In genomic region chr4:62697469-62697868, GRCm38 (mm10) we compare ENCODE assay signal across 9 mouse cellular contexts.
A peak's percentile ranks its signal among the peaks of the same experiment; 100 is the strongest.
DNase-seq lines count a peak whose midpoint lies in the region; ATAC-seq and TF ChIP-seq lines count a peak whose summit lies in the region.
"Had no signal": no experiment of that assay in that cellular context is flagged by ENCODE, and none has a peak within 500 bp of the region (broad histone marks: within the 10 kb centered on the region; RNA-seq: fewer than 3 reads in every experiment).

No protein-coding gene starts in this region.

- H3K27ac ChIP-seq in bone marrow macrophage, adult 2 months (ENCODE audit: insufficient read depth, low read depth, low read length): no peak overlapping the region
- no peak overlapping the region for H3K27ac ChIP-seq in embryonic fibroblast, embryonic 13.5 days (ENCODE audit: insufficient read depth, low read length)
- peak overlapping the region; percentile 61 for H3K27ac ChIP-seq in heart, embryonic 13.5 days (replicated peaks)
- H3K27ac ChIP-seq in kidney, postnatal 0 days: no peak overlapping the region
- H3K27ac ChIP-seq in liver, adult 2 months (replicated peaks; ENCODE audit: insufficient read depth, low read depth, low read length): peak overlapping the region; percentile 14; the same call in 1 of the 2 replicates
- peak overlapping the region; percentile 48; the same call in 1 of the 2 replicates for H3K27ac ChIP-seq in neural tube, embryonic 14.5 days (ENCODE audit: low read depth, low read length)
- H3K27ac ChIP-seq: embryonic facial prominence, embryonic 12.5 days had no signal

- no peak overlapping the region for H3K4me3 ChIP-seq in bone marrow macrophage, adult 2 months (ENCODE audit: insufficient read depth, low read length)
- H3K4me3 ChIP-seq in embryonic fibroblast, embryonic 13.5 days (ENCODE audit: insufficient read depth, low read length): no peak overlapping the region
- H3K4me3 ChIP-seq in heart, embryonic 13.5 days: no peak overlapping the region
- no peak overlapping the region for H3K4me3 ChIP-seq in kidney, postnatal 0 days (replicated peaks; ENCODE audit: low read depth, low read length)
- no peak overlapping the region for H3K4me3 ChIP-seq in liver, adult 2 months (ENCODE audit: insufficient read depth, low read depth, low read length)
- H3K4me3 ChIP-seq in neural tube, embryonic 14.5 days (ENCODE audit: low read depth, low read length): no peak overlapping the region
- H3K4me3 ChIP-seq: embryonic facial prominence, embryonic 12.5 days had no signal

- H3K9me3 ChIP-seq in heart, embryonic 13.5 days: no peaks in the 10 kb centered on the region
- H3K9me3 ChIP-seq in kidney, postnatal 0 days (replicated peaks; ENCODE audit: low read length): no peaks in the 10 kb centered on the region
- no peaks in the 10 kb centered on the region for H3K9me3 ChIP-seq in neural tube, embryonic 14.5 days (ENCODE audit: control insufficient read depth, low read length)
- H3K9me3 ChIP-seq: embryonic facial prominence, embryonic 12.5 days had no signal

- 0 out of 2 replicates have a peak overlapping the region, but pooled peaks have one; percentile 3 for H3K4me2 ChIP-seq in heart, embryonic 13.5 days
- no peak overlapping the region for H3K4me2 ChIP-seq in kidney, postnatal 0 days (ENCODE audit: low read length)
- no peak overlapping the region for H3K4me2 ChIP-seq in neural tube, embryonic 14.5 days (ENCODE audit: low read depth, low read length)
- H3K4me2 ChIP-seq: embryonic facial prominence, embryonic 12.5 days had no signal

- TF ChIP-seq CTCF in bone marrow macrophage, adult 2 months (IDR thresholded peaks at IDR 0.05; ENCODE audit: low read depth, low read length): peak; percentile 89
- peak; percentile 89 for TF ChIP-seq CTCF in embryonic fibroblast, embryonic 13.5 days (IDR thresholded peaks at IDR 0.05; ENCODE audit: borderline replicate concordance, insufficient read depth, low read length)
- peak; percentile 93 for TF ChIP-seq CTCF in kidney, postnatal 0 days (IDR thresholded peaks at IDR 0.05; ENCODE audit: low read depth)
- peak; percentile 92 for TF ChIP-seq CTCF in liver, adult 2 months (IDR thresholded peaks at IDR 0.05; ENCODE audit: low read depth, low read length)

- DNase-seq in CD4-positive helper T cell, adult 2 months (ENCODE audit: low read depth, low spot score): peak; percentile 69
- DNase-seq in kidney, postnatal 0 days (ENCODE audit: low spot score): peak; percentile 93
- DNase-seq in liver, adult 2 months (ENCODE audit: extremely low read depth, low read depth, low spot score): peak; percentile 74
- DNase-seq in testis, postnatal 10 days (ENCODE audit: low spot score): peak; percentile 92

- peak overlapping the region; percentile 65 for H3K9ac ChIP-seq in heart, embryonic 13.5 days
- no peak overlapping the region for H3K9ac ChIP-seq in kidney, postnatal 0 days (ENCODE audit: low read depth, low read length)
- H3K9ac ChIP-seq in liver, adult 2 months (ENCODE audit: low read depth, low read length): no peak overlapping the region
- H3K9ac ChIP-seq in neural tube, embryonic 14.5 days (replicated peaks; ENCODE audit: low read depth, low read length): no peak overlapping the region
- H3K9ac ChIP-seq: embryonic facial prominence, embryonic 12.5 days had no signal

- ATAC-seq in heart, embryonic 13.5 days (ENCODE audit: extremely low read depth, insufficient number of reproducible peaks, low FRiP score, low TSS enrichment): no peak
- peak; percentile 46; the same call in 1 of the 2 replicates for ATAC-seq in kidney, postnatal 0 days (replicated peaks; ENCODE audit: low FRiP score, low read depth)
- ATAC-seq in neural tube, embryonic 14.5 days (ENCODE audit: low read depth): peak; percentile 64; the same call in 1 of the 2 replicates

- H3K4me1 ChIP-seq in bone marrow macrophage, adult 2 months (ENCODE audit: control insufficient read depth, insufficient read depth, low read length): peaks cover 27% of the 10 kb centered on the region
- H3K4me1 ChIP-seq in embryonic fibroblast, embryonic 13.5 days (ENCODE audit: control insufficient read depth, insufficient read depth, low read length): no peaks in the 10 kb centered on the region
- peaks cover 85% of the 10 kb centered on the region for H3K4me1 ChIP-seq in heart, embryonic 13.5 days
- peaks cover 16% of the 10 kb centered on the region for H3K4me1 ChIP-seq in kidney, postnatal 0 days (replicated peaks; ENCODE audit: insufficient read depth, low read length)
- peaks cover 8% of the 10 kb centered on the region; the same call in 1 of the 2 replicates for H3K4me1 ChIP-seq in liver, adult 2 months (ENCODE audit: control insufficient read depth, insufficient read depth, low read length)
- peaks cover 27% of the 10 kb centered on the region; the same call in 1 of the 2 replicates for H3K4me1 ChIP-seq in neural tube, embryonic 14.5 days (ENCODE audit: control insufficient read depth, insufficient read depth, low read length)

- H3K79me2 ChIP-seq in liver, adult 2 months (ENCODE audit: control insufficient read depth, insufficient read depth, low read length): peaks cover 3% of the 10 kb centered on the region; the same call in 1 of the 2 replicates

- TF ChIP-seq POLR2A in bone marrow macrophage, adult 2 months (IDR thresholded peaks at IDR 0.05; ENCODE audit: borderline replicate concordance, low read depth, low read length): no peak
- no peak for TF ChIP-seq POLR2A in embryonic fibroblast, embryonic 13.5 days (IDR thresholded peaks at IDR 0.05; ENCODE audit: low read depth, low read length)
- no peak for TF ChIP-seq POLR2A in liver, adult 2 months (IDR thresholded peaks at IDR 0.05; ENCODE audit: extremely low read depth, insufficient read depth, low read length)

- peaks cover 42% of the 10 kb centered on the region for H3K27me3 ChIP-seq in heart, embryonic 13.5 days (replicated peaks)
- no peaks in the 10 kb centered on the region for H3K27me3 ChIP-seq in kidney, postnatal 0 days (ENCODE audit: insufficient read depth, low read length)
- no peaks in the 10 kb centered on the region for H3K27me3 ChIP-seq in liver, adult 2 months (ENCODE audit: control insufficient read depth, insufficient read depth, low read length)
- H3K27me3 ChIP-seq in neural tube, embryonic 14.5 days (ENCODE audit: control insufficient read depth, insufficient read depth, low read length): no peaks in the 10 kb centered on the region
- H3K27me3 ChIP-seq: embryonic facial prominence, embryonic 12.5 days had no signal

- peaks cover 36% of the 10 kb centered on the region for H3K36me3 ChIP-seq in heart, embryonic 13.5 days
- peaks cover 5% of the 10 kb centered on the region; the same call in 1 of the 2 replicates for H3K36me3 ChIP-seq in kidney, postnatal 0 days (ENCODE audit: insufficient read depth, low read length)
- H3K36me3 ChIP-seq in liver, adult 2 months (ENCODE audit: control insufficient read depth, insufficient read depth, low read length): peaks cover 8% of the 10 kb centered on the region
- H3K36me3 ChIP-seq in neural tube, embryonic 14.5 days (ENCODE audit: control insufficient read depth, insufficient read depth, low read length): peaks cover 5% of the 10 kb centered on the region; the same call in 1 of the 2 replicates

- 11% methylated on average over 2 of the region's 2 CpGs for WGBS in heart, embryonic 13.5 days
- 25% methylated on average over 2 of the region's 2 CpGs for WGBS in kidney, postnatal 0 days
- WGBS in liver, adult 2 months: 48% methylated on average over 2 of the region's 2 CpGs
- 23% methylated on average over 2 of the region's 2 CpGs for WGBS in neural tube, embryonic 14.5 days

Comparison
In these comparisons a context has a peak if more than half of its experiments do, and no peak if none do; other contexts are left out.
1. H3K27ac ChIP-seq: peak in heart, embryonic 13.5 days (single experiment), liver, adult 2 months (single experiment) and neural tube, embryonic 14.5 days (single experiment); none in bone marrow macrophage, adult 2 months (single experiment), embryonic fibroblast, embryonic 13.5 days (single experiment) and kidney, postnatal 0 days (single experiment).
2. Peak in every context shown above with its lines, with median percentiles within 50 percentile points of each other: DNase-seq and CTCF ChIP-seq.